Mouse (Mus musculus) hematopoietic multipotent progenitor cell, adult 10-12 weeks (in vitro differentiated cells): ENCODE data around the gene Fkbp2. TPM values are rescaled to one million over a fixed set of nuclear protein-coding genes. Genes with fewer than 3 reads are reported as not detected.

Experiments
- polyA plus RNA-seq: library from polyadenylated mRNA; stranded (reverse); fragments of >175 nt; gene quantifications from 2 replicates; pipeline ENCODE4 v1.2.3, GENCODE M21; 2012; ENCODE audit warnings: low replicate concordance

Fkbp2 gene
- 149 and 301 TPM in 2 replicates for polyA plus RNA-seq

DNA sequence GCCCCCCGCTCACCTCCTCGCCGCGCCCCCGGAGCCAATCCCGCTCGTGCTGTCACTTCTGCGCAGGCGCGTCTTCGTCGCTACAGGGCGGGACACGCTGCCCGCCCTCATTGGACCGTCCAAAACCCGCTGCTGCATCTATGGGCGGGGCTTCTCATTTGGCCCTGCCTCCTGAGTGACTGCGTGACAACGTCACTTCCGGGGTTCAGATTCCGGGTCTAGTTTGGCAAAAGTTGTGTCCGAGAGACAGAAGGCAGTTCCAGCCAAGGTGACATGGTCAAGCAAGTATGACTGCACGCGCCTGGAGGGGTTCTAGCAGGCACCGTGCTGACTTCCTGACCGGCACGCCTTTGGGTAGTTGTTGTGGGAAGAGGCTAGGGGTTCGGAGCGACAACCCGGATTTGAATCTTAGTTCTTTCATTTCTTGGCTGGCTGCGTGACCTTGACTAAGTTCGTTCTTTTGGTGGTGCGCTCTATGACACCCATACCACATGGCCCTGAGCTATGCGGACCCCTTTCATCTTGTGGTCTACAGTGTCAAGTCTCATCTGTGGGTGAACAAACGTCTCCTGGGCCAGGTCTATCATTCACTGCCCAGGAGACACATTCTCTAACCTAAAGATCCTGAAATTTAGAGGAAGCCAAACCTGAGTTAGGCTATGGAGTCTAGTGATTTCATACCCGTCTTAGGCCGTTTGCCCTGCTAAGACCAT lies at the start of gene Fkbp2:
Fkbp2 (minus strand) TSS at position 121 of the 713 bp plus-strand sequence.

DNA sequence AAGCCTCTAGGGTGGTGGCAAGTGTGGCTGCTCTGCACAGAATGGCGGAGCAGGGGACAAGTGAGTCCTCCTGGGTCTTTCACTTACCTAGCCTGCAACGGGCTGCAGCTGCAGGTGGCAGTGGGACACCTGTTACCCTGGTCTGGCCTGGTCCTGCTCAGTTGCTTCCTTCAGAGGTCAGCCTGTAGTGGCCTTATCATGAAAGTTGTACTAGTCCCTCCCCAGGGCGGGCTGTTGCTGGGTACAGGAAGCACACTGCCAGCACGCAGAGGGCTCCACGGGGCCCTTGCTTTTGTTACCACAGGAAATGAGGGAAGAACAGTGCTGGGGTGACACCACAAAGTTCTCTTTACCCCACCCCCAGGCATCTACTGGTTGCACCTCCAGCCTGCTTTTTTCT lies 38.9 kb upstream of the Fkbp2 start, which contains the start of gene Fermt3:
Fermt3 (minus strand) TSS at position 279 of the 400 bp plus-strand sequence.

GRCm38 (mm10) chr19:6996006-6996405 lies 15.7 kb upstream of the Fkbp2 start, which contains the start of the genes Nudt22 and Trpt1:
Nudt22 (minus strand) TSS chr19:6996117.
Trpt1 (plus strand) TSS chr19:6996131.

DNA sequence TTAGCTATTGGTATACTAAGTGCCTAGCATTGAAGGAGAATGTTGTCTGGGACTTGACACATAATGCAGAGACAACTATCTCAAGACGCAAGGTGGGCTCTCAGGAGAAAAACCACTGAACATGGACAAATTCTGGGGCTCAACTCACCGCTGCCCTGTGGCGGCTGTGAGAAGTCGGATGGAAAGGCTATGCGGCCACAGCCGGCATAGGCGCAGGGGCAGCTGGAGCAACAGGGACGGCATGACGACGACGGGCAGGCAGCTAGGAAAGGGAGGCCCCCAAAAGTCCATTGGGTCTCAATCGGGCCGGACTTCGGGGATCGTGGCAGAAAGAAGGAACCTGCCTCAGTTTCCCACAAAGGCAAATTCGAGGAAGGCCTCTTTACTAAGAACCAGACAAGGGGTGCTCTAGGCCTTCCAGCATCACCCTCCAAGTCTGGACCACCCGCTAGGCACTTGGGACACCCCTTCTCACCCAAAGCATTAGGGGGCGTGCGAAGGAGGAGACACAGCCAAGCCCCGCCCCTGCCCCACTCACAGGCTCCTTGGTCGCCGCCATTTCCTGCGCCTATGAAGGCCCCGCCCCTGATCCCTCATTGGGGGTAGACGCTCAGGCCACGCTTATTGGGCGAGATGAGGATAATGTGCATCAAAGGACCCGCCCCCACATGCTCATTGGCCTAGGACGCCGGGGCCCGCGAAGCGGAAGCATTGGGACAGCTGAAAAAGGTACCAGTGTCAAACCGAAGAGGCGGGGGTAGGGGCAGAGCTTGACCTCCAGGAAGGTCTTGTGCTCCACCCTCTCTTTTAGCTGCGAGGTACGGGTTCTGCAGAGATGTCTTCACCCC lies 11.9 kb upstream of the Fkbp2 start, which contains the start of gene Dnajc4:
Dnajc4 (minus strand) TSS at position 562 of the 848 bp plus-strand sequence.

GRCm38 (mm10) chr19:6987061-6987903 lies 7.0 kb upstream of the Fkbp2 start, which contains the start of gene Vegfb:
Vegfb (minus strand) TSS chr19:6987651.

GRCm38 (mm10) chr19:6975537-6976521 lies 4.5 kb downstream of the Fkbp2 start, which contains the start of gene Plcb3:
Plcb3 (minus strand) TSS chr19:6976470.

GRCm38 (mm10) chr19:6974211-6975205 lies 5.8 kb downstream of the Fkbp2 start, which contains the start of gene Ppp1r14b:
Ppp1r14b (plus strand) TSS chr19:6974968.

GRCm38 (mm10) chr19:6942249-6942691 lies 38.0 kb downstream of the Fkbp2 start, which contains the start of gene Gpr137:
Gpr137 (minus strand) TSS chr19:6942480.

DNA sequence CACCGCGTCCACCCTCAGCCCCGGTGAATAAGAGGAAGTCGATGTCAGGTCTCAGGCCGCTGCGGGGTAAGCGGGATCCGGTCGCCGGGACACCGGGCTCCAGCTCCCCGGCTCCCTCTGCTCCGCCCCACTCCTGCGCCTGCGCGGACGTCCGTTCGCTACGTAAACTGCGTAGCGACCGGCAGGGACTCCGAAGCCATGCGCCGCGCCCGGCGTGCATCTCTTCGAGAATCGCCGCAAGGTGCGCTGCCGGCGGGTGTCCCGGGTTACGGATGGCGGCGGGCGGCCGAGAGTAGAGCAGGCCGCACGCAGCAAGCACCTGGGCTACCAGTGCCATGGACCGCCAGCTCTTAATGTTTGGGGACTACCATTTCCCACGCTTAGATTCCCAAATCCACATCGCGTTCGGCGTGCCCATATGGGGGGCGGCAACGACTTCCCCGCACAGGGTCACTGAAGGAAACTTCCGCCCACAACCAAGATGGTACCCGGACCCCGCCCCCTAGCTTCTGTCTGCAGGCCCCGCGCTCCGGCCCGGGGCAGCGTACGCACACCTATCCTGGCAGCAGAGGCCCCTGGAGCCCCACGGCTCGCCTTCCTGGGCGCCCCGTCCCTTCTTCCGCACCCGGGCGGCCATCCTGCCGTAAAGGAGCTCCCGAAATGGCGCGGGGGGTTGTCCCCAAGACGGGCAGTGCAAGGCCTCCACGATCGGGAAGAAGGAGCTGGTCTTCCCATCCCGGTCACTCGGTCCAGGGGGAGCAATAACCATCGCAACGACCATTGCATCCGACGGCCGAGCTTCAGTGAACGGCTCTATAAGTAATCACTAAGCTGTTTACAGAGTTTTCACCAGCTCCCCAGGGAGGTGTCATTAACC lies 38.7 kb downstream of the Fkbp2 start, which contains the start of gene Bad:
Bad (plus strand) TSS at position 490 of the 877 bp plus-strand sequence.

DNA sequence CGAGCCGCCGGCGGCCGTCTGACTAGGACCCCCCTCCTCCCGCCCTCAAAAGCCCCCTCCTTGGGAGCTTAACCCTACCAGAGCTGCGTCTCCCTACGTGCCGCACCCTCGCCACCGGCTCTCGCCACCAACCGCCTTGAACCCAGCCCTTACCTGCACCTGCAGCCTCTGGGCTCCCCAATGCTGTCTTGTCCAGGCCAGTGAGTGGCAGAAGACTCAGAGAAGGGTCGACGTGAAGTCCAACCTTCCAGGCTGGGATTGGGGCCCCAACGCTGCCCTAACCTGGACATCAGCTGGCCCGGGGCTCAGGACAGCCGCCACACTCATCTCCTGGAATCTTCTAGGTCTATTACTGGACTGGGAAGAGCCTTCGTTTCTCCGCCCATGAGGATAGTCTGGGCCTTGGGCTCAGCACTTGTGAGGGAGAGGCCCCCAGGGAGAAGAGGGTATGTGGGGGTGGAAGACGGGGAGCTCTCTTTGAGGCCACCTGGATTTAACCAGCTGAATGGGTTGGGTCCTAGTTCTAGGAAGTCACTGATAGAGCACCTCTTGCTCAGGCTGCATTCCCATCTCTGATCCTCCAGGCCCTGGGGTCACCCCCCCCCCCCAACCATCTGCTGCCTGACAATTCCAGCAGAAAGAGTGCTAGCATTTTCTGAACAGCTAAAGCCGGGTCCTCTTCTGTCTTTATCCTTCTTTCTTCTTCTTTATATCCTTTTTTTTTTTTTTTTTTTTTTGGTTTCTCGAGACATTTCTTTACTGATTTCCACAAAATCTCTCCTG lies 45.9 kb downstream of the Fkbp2 start, which contains the start of gene Kcnk4:
Kcnk4 (minus strand) TSS at position 321 of the 783 bp plus-strand sequence.

Other genes with a start within 250 kb of the Fkbp2 start
- gene Rps6ka4, start 139.9 kb downstream of the Fkbp2 start, polyA plus RNA-seq, result 45.5 and 86.2 TPM in 2 replicates
- 58.3 and 173 TPM in 2 replicates for gene Ccdc88b, start 122.3 kb downstream of the Fkbp2 start, polyA plus RNA-seq
- gene Trmt112, start 70.8 kb downstream of the Fkbp2 start, polyA plus RNA-seq, result 109 and 179 TPM in 2 replicates
- 235 and 243 TPM in 2 replicates for gene Prdx5, start 70.4 kb downstream of the Fkbp2 start, polyA plus RNA-seq
- 85.7 and 188 TPM in 2 replicates for gene Esrra, start 58.7 kb downstream of the Fkbp2 start, polyA plus RNA-seq
- 0.13 TPM in 1 of 2 replicates, not detected in the other for gene Catsperz, start 55.1 kb downstream of the Fkbp2 start, polyA plus RNA-seq
- gene Kcnk4, start 46.0 kb downstream of the Fkbp2 start, polyA plus RNA-seq, result not detected in 2 replicates
- 51.8 and 69.7 TPM in 2 replicates for gene Bad, start 38.6 kb downstream of the Fkbp2 start, polyA plus RNA-seq
- gene Gpr137, start 38.0 kb downstream of the Fkbp2 start, polyA plus RNA-seq, result 64.1 and 122 TPM in 2 replicates
- 184 and 260 TPM in 2 replicates for gene Ppp1r14b, start 5.5 kb downstream of the Fkbp2 start, polyA plus RNA-seq
- gene Plcb3, start 4.0 kb downstream of the Fkbp2 start, polyA plus RNA-seq, result 19.1 and 35.7 TPM in 2 replicates
- gene Vegfb, start 7.2 kb upstream of the Fkbp2 start, polyA plus RNA-seq, result 55.0 and 101 TPM in 2 replicates
- gene Dnajc4, start 12.1 kb upstream of the Fkbp2 start, polyA plus RNA-seq, result 38.4 and 52.0 TPM in 2 replicates
- gene Nudt22, start 15.6 kb upstream of the Fkbp2 start, polyA plus RNA-seq, result 15.5 and 16.2 TPM in 2 replicates
- gene Trpt1, start 15.6 kb upstream of the Fkbp2 start, polyA plus RNA-seq, result 3.4 and 3.5 TPM in 2 replicates
- 376 and 794 TPM in 2 replicates for gene Fermt3, start 39.0 kb upstream of the Fkbp2 start, polyA plus RNA-seq
- gene Stip1, start 59.5 kb upstream of the Fkbp2 start, polyA plus RNA-seq, result 21.6 and 62.7 TPM in 2 replicates
- gene Macrod1, start 76.3 kb upstream of the Fkbp2 start, polyA plus RNA-seq, result 16.2 and 22.9 TPM in 2 replicates
- 0.04 TPM in 1 of 2 replicates, not detected in the other for gene Flrt1, start 125.2 kb upstream of the Fkbp2 start, polyA plus RNA-seq
- gene Otub1, start 225.8 kb upstream of the Fkbp2 start, polyA plus RNA-seq, result 110 and 111 TPM in 2 replicates
- 209 and 282 TPM in 2 replicates for gene Cox8a, start 237.1 kb upstream of the Fkbp2 start, polyA plus RNA-seq